Mouse (Mus musculus) neutrophil, adult 5-6 weeks (primary cell): ENCODE data around the gene Syt8. TPM values are rescaled to one million over a fixed set of nuclear protein-coding genes. Genes with fewer than 3 reads are reported as not detected.
"Not testable (repeated sequence)": the region's sequence is repeated elsewhere in the genome, so short reads cannot be mapped to it uniquely, and the experiment has no call there.

Experiments
- ATAC-seq: fragments of 151-379, 151-347 bp; 2 replicates; pipeline ENCODE4 v1.8.0; 2017; ENCODE audit warnings: mild to moderate bottlenecking, moderate TSS enrichment; ENCODE audit not compliant: insufficient number of reproducible peaks, poor library complexity, low FRiP score, severe bottlenecking; ENCODE audit errors: extremely low read depth
- total RNA-seq: library from RNA; stranded (forward); fragments of 200-1000 nt; gene quantifications from 2 replicates; pipeline ENCODE4 v1.2.3, GENCODE M21; 2017

Syt8 gene
- total RNA-seq, 1 experiment from 2014 or later: 1.4 TPM

GRCm38 (mm10) chr7:142403591-142403990, 31.1 kb upstream of the Syt8 start:
- ATAC-seq: peak; percentile 40; the same call in 1 of the 2 replicates

DNA sequence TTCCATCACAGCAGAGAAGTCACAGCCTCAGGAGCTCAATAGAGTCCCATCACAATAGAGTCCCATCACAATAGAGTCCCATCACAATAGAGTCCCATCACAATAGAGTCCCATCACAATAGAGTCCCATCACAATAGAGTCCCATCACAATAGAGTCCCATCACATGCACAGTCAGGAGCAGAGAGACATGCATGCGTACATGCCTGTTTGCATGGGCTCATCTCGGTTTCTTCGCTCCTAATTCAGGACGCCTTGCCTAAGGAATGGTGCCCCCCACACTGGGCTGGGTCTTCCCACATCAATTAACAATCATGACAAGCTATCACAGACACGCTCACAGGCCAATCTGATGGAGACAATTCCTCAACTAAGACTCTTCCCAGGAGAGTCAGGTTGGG, 29.5 kb upstream of the Syt8 start:
- not testable (repeated sequence) for ATAC-seq

DNA sequence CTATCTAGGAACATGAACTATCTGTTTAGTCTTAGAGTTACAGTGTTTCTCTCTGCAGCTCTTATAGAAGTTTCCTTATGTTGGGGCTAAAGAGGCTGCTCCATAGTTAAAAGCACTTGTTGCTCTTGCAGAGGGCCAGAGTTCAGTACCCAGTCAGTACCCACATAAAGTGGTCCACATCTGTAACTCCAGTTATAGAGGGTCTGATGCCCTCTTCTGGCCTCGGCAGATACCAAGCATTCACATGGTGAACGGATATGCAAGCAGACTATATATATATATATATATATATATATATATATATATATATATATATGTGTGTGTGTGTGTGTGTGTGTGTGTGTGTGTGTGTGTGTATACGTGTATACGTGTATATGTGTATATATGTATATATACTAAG, 26.7 kb upstream of the Syt8 start:
- ATAC-seq: no peak

DNA sequence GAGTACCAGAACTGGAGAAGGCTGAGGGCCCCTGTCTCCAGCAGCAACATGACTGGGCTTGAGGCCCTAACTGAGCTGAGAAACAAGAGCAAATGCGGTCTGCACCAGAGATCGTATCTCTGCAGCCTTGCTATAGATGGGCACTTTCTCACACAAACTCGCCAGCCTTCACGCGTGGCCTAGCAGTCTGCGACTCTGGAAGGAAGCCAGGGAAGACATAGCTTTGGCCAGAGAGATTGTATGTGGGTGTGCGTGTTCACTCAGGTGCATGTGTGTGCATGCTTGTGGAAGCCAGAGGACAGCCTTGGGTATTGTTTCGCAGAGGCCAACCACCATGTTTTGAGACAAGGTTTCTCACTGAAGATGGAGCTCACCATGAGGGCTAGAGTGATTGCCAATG, 26.0 kb upstream of the Syt8 start:
- no peak for ATAC-seq

- no peak for ATAC-seq
Observed at GRCm38 (mm10) chr7:142409603-142410002, 25.0 kb upstream of the Syt8 start.

DNA sequence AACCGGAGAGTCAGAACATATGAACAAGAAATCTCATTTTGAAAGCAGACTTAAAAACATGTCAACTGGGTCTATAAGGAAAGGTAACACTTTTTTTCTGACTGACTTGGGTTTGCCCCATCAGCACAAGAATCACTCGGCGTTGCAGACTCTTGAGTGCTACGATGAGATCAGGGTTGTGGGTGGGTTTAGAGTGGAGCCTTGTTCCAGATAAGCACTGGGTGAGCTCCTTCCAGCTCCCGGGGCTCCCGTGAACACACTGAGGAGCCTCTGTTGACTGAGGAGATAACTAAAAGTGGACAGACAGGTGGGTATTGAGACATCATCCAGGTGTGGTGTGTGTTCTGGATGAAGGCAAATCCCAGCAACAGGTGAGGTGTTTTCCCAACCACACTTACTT, 21.4 kb upstream of the Syt8 start:
- no peak for ATAC-seq

DNA sequence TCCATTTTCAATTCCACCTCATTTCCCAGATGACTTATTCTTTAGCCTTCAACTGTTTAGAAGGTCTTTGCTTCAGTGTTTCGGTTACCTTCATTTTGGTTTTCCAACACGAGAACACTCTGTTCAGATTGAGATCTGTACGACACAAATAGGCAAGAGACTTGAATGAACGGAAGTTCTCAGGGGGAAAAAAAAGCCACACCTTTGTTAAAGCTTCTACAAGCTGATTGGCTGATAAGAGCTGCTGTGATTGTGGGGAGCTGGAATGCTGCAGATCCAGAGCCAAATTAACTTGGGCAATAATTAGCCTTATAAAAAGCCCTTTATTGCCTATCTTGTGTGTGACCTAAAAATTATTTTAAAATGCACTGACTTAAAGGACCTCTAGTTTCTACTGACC, 19.3 kb upstream of the Syt8 start:
- no peak for ATAC-seq

GRCm38 (mm10) chr7:142416225-142416624, 18.4 kb upstream of the Syt8 start:
- no peak for ATAC-seq

GRCm38 (mm10) chr7:142418027-142418426, 16.6 kb upstream of the Syt8 start:
- ATAC-seq: no peak

DNA sequence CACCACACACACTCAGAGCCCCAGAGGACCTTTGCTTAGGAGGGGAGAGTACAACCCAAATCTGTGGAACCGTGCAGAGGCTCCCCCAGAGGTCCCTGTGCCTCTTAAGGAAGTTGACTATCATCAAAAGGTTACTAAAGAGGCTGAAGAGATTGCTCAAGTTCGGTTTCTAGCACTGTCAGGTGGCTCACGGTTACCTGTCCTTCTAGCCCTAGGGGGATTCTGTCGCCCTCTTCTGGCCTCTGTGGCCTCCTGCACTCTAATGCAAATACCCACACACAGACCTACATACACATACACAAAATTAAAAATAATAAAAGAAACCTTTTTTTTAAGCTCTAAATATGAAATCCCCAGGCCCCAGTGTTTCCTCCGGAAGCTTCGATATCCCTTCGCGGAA, 16.0 kb upstream of the Syt8 start:
- ATAC-seq: peak; percentile 53

DNA sequence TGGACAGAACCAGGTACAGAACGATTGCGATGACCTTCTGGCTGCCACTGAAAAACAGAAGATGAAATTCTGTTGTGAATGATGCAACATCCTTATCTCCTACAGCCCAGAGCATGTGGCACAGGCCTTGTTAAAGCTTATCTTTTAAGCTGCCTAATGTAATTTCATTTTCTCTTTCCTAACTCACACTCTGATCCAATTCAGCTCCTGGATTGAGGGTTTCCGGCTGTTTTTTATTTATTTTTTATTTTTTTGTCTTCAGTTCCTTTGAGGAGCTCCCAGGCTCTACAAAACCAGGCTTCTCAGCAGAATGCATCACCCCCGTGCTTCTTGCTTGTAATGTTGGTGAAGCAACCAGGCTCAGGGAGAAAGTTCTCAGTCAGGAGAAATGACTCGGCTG, 14.8 kb upstream of the Syt8 start:
- no peak for ATAC-seq

- ATAC-seq: no peak
Observed at GRCm38 (mm10) chr7:142421826-142422225, 12.8 kb upstream of the Syt8 start.

DNA sequence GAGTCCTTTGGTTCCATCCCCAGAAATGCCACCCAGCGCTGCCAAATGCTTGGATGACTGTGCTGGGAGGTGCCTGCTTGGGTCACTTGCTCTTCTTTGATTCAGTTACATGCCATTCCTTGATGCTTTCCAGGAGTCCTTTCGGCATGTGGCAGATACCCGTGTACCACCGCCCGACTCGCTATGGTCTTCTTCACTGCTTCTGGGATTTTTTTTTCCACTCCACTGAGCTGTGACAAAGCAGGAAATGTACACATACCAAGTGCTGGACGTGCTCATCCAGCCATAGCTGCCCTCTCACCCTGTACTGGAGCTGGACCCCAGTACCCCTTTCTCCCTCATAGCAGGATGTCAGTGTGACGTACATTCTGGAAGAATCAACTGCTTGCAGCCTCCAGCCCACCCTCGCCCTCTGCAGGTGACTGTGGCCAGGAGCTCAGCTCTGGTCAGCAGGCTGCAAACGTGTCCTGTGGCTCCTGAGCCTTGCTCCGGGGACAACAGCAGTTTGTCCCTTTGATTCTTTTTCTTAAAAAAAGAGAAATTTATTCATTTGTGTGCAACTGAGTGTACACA, 8.9 kb upstream of the Syt8 start:
- no peak for ATAC-seq

DNA sequence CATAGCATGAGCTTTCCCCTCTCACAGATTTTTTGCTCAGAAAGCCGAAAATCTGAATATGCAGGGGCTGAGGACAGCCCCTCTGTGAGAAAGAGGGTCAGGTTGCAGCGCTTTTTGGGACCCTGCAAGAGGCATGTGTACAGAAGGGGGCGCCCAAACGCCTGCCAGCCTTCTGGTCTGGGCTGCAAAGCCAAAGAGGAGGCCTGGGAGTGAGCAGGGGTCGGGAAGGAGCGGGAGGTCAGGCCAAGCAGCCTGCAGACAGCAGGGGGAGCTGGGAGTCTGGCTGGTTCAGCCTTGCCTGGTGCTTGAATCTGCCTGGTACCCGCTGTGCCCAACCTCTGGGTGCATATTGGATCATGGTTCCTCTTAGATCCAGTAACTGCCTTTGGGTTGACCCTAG, 6.4 kb upstream of the Syt8 start:
- ATAC-seq: no peak

DNA sequence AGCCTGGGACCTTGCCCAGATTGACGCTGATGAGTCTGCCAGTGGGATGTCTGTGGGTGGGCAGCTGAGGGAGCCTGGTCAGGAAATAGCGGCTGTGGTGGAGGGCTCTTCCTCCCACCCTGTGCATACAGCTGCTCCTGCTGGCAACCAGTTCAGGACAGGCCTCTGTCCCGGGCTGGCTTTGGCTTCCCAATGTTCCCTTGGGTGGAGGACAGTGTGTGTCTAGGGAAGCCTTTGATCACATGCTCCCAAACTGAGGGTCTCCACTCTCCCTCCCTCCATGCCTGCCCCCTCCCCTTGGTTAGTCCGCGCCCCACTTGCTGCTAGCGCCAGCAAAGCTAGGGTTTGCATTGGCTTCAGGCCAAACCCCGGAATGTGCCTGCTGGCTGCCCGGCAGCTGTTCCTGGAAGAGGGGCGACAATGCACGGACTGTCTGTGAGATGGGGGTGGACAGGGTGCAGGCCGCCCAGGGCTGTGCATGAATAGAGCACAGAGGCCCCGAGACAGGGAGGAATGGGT, 4.4 kb upstream of the Syt8 start:
- ATAC-seq: no peak

DNA sequence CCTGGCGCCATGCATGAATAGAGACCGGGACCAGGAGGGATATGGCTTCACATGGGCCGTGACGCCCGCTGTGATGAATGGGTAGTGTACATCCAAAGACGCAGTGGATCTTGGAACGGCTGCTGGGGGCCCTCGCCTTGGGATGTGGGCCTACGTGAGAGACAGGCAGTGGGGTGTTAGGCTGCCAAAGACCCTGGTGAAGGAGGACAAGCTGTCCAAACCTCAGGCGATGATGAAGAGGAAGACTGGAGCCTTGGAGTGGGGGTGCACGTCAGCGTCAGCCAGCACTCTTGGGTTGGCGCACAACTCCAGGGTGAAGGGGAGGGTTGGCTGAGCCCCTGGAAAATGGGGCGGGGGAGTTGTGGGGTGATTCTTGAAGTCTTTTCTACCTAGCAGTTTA, 3.5 kb upstream of the Syt8 start:
- no peak for ATAC-seq

DNA sequence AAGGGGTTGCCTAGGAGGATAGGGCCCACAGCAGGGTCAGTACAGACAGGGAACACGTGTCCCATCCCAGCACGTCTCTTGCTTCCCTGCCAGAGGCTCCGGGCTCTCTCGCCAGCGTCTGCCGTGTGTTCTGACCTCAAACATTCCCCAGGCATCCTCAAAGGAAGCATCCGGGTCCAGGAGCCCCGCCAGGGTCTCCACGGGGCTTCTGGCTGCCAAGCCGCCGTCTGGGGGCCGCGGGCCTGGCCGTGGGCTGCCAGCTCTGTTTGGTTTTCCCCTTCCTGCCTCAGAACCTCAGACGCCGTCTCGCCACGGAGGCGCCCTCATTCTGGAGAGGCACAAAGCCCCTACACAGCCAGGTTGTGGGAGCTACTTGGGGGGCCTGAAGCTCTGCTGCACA, 1.0 kb upstream of the Syt8 start:
- ATAC-seq: no peak

DNA sequence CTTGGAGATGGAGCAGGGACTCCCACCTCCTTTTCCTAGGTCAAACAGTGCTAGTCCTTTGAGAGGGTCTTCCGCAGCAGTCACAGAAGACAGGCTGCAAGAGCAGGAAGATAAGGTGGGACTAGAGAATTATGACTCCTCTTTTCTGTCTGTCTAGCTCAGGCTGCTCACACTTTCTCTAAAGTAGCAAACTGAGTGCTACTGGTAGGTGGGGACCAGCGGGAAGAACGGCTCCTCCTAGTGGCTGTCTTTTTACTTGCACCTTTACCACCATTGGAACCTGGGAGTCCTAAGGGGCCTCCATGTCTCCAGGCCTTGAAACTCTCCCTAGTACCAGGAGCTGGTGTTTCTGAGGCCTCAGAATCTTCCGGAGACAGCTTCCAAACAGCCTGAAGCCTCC, 874 bp downstream of the Syt8 start:
- ATAC-seq: peak; percentile 63

DNA sequence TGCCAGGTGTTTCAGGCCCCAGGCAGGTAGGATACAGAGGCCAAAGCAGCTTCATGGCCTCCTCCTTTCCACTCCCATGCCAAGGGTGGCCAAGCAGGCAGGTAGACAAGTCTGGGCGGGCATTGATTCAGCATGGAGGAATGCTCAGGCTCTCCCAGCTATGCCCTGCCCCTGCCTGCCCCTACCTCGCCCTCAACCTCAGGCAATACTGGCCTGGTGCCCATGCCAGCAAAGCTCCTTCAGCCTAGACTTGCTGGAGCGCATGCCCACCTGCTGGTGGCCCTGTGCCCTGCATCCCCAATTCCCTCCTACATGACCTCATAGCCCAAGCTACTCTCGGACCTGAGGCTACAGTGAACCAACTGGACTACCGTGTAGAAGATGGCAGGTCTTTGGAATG, 2.7 kb downstream of the Syt8 start:
- no peak for ATAC-seq

DNA sequence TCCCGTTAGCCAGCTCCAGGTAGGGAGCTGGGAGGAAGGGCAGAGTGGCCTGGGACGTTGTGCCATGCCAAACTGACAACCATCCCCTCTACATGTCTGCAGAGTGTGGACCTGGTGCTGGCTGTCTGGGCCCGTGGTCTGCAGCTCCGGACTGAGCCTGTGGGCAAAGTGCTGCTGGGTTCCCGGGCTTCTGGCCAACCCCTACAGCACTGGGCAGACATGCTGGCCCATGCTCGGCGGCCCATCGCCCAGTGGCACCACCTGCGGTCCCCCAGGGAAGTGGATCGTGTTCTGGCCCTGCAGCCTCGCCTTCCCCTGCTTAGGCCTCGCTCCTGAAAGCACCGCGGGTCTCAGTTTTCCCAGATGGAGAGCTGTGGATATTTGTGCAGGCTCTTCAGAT, 5.3 kb downstream of the Syt8 start:
- ATAC-seq: no peak

DNA sequence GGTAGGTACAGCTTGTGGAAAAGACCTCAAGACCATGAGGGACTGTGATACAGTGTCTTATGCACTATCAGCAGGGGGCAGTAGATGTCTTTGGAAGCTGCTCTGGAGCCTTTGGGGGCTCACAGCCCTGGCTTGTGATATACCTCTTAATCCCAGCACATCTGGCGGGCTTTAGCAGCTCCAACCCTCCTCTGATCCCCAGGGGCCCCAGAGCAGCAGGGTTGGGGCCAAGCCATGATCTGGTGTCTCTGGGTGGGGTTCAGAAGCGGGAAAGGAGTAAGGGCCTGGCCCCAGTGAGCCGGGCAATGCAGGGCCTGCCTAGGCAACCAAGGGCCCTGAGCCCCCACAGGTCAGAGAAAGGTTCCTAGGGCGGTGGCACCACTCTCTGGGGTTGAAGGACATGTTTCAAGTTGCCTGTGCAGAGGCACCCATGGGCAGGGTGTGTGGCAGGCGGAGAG, 6.0 kb downstream of the Syt8 start:
- ATAC-seq: peak; percentile 49; the same call in 1 of the 2 replicates
